Mouse (Mus musculus): ENCODE measurements around the gene Slx4. TPM values are rescaled to one million over a fixed set of nuclear protein-coding genes. Genes with fewer than 3 reads are reported as not detected.

Gene Slx4
- total RNA-seq, 2 experiments from 2014 or later: 63.3 to 65.5 TPM

Other genes starting within 250 kb of the Slx4 start
- not detected for gene Olfr15, start 172.9 kb downstream of the Slx4 start, total RNA-seq (2021)
- gene Zfp174, start 156.5 kb downstream of the Slx4 start, total RNA-seq (2021): 1 to 10 TPM; 4.8 to 4.9 TPM
- 100 to 1,000 TPM; 146 to 151 TPM for gene Naa60, start 131.4 kb downstream of the Slx4 start, total RNA-seq (2021)
- 10 to 100 TPM; 25.6 to 31.9 TPM for gene Zfp597, start 119.2 kb downstream of the Slx4 start, total RNA-seq (2021)
- gene Gm20695, start 119.1 kb downstream of the Slx4 start, total RNA-seq (2021): under 1 TPM; 0.44 to 0.55 TPM
- gene 1700037C18Rik, start 95.1 kb downstream of the Slx4 start, total RNA-seq (2021): 1 to 10 TPM; 8.7 to 10.0 TPM
- 10 to 100 TPM; 29.7 TPM for gene Cluap1, start 95.0 kb downstream of the Slx4 start, total RNA-seq (2021)
- gene Nlrc3, start 27.1 kb downstream of the Slx4 start, total RNA-seq (2021): 1 to 10 TPM; 2.3 to 2.4 TPM
- not detected for gene Dnase1, start 33.2 kb upstream of the Slx4 start, total RNA-seq (2021)
- gene Trap1, start 74.1 kb upstream of the Slx4 start, total RNA-seq (2021): 10 to 100 TPM; 68.6 to 68.9 TPM
- gene Crebbp, start 210.2 kb upstream of the Slx4 start, total RNA-seq (2021): 10 to 100 TPM; 79.0 to 86.1 TPM

All from left cerebral cortex, postnatal 14 days (tissue).